Mouse (Mus musculus) layer of hippocampus, adult 11-12 months (tissue): ENCODE measurements at regions not wholly inside any gene's neighbourhood (a gene's known extent, or its start where the extent isn't known, plus 50 kb on each side); places are given as distances from the start of the nearest gene placed in this dataset.
A peak's percentile ranks its signal among the peaks of the same experiment; 100 is the strongest.

Source experiments
- DNase-seq: peaks from one replicate; pipeline ENCODE4 v3.0.0; 2022; ENCODE audit warnings: low spot score

DNA sequence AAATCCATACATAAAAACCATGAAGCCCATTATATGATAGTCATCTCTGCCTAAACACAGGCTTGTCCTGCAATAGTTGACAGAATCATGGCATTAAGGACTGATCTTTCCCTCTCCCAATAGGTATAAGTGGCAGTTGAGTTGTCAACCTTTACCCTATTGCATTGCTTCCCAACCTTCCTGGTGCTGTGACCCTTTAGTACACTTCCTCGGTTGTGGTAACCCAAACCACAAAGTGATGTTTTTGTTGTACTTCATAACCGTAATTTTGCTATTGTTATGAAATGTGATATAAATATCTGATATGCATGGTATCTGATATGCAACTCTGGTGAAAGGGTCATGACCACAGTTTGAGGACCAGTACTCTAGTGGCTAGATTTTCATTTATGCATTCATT lies 61.4 kb downstream of the Gm4340 start:
- DNase-seq: no peak

DNA sequence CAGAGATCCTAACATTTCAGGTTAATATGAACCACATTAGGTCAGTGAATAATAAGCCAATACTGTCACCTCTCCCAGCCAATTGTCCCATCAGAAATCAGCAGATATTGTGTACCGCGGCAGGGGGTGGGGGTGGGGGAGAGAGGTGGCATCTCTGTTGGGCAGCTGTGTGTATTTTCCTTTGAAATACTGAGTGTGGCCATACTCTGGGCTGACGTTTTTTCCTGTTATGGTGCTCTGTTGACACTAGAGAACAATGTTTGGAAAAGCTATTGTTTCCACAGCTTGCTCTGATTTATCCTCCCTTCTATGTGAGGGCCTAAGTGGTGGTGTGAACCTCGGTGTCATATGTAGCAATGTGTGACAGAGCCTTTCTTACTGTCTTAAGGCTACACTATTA lies 81.0 kb downstream of the Gm4340 start:
- no peak for DNase-seq

DNA sequence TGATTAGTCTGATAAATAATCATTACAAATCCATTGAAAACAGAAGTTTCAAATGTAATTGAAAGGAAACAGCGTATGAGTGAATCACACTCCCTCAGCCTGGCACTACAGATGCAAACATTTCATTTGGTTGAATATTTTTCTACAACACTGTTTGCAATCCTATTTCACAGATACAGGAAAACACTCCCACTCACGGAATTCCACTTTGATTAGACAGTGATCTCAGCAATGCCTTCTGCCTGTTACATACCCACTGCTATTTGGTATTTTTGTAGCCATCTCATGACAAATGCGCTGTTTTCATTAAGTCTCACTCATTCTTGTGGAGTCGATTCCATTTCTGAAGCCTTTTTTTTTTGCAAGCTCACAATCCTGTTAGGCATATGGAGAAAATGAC lies 105.3 kb downstream of the Gm4340 start:
- peak; percentile 18 for DNase-seq
